Mouse (Mus musculus) forebrain, embryonic 13.5 days (tissue): ENCODE data around the gene Cfap97d2. TPM values are rescaled to one million over a fixed set of nuclear protein-coding genes. Genes with fewer than 3 reads are reported as not detected.
"Not testable (repeated sequence)": the region's sequence is repeated elsewhere in the genome, so short reads cannot be mapped to it uniquely, and the experiment has no call there.

Source experiments
- ATAC-seq: fragments of 200-750 bp; cut with Nextera tagmentation; 2 replicates; pipeline ENCODE4 v1.8.0; 2017
- H3K27ac ChIP-seq: fragments of 300-500 bp; sonication (generic); 2 replicates; pipeline ENCODE4 v1.5.1; 2015; ENCODE audit warnings: inconsistent platforms, mild to moderate bottlenecking, moderate library complexity
- H3K27me3 ChIP-seq: fragments of 300-500 bp; sonication (generic); 2 replicates; pipeline ENCODE4 v1.6.1; 2015; ENCODE audit warnings: mild to moderate bottlenecking, inconsistent platforms
- H3K36me3 ChIP-seq: fragments of 300-500 bp; sonication (generic); 2 replicates; pipeline ENCODE4 v1.6.1; 2015; ENCODE audit warnings: mild to moderate bottlenecking, inconsistent platforms; ENCODE audit not compliant: poor library complexity, severe bottlenecking
- H3K4me1 ChIP-seq: fragments of 300-500 bp; sonication (generic); 2 replicates; pipeline ENCODE4 v1.6.1; 2015; ENCODE audit warnings: inconsistent platforms
- H3K4me2 ChIP-seq: fragments of 300-500 bp; sonication (generic); 2 replicates; pipeline ENCODE4 v1.6.1; 2015; ENCODE audit warnings: inconsistent platforms, mild to moderate bottlenecking, moderate library complexity
- H3K4me3 ChIP-seq: fragments of 300-500 bp; sonication (generic); 2 replicates; pipeline ENCODE4 v1.5.1; 2015; ENCODE audit warnings: mild to moderate bottlenecking, inconsistent platforms
- H3K9ac ChIP-seq: fragments of 300-500 bp; sonication (generic); 2 replicates; pipeline ENCODE4 v1.6.1; 2015; ENCODE audit warnings: mild to moderate bottlenecking, inconsistent platforms
- H3K9me3 ChIP-seq: fragments of 300-500 bp; sonication (generic); replicated peaks from 2 replicates; pipeline ENCODE4 v1.6.1; 2016; ENCODE audit warnings: inconsistent platforms
- WGBS: fragments of 180-500 bp; shearing (Covaris S2); methylation state at CpG from one replicate; pipeline ENCODE4 v1.1.7; 2015; 5-methylcytosine and 5-hydroxymethylcytosine counted together
- polyA plus RNA-seq: library from polyadenylated mRNA; unstranded; fragments of >200 nt; fragmentation: Nextera tagmentation; extraction: Ambion mirVana; gene quantifications from 2 replicates; pipeline ENCODE4 v1.2.1, GENCODE M21; 2015

Gene Cfap97d2
- polyA plus RNA-seq, 1 experiment from 2014 or later: 1.4 TPM

DNA sequence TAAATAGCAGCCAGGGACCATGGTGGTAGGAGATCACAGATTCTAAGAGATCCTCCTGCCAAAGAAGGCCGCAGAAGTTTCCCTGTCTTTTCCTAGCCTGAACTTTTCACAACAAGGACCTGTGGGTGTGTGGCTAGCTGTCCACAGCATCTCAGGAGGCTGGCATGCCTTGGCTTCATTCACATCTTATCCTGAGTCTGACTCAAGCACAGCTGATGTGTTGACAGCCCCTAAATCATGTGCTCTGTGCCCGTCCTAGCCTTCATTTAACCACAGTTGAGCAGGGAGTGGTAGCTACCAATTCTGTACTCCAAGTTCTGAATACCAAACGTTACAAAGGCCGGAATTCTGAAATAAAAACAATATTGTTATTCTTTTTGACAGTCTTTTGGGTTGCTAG, 1.4 kb upstream of the Cfap97d2 start:
- Histone ChIP-seq H3K9ac (no peak overlapping the region), H3K27ac (no peak overlapping the region), H3K27me3 (no peaks in the 10 kb centered on the region), H3K9me3 (no peaks in the 10 kb centered on the region; the same call in 1 of the 2 replicates), H3K4me1 (peaks cover 11% of the 10 kb centered on the region), H3K4me3 (no peak overlapping the region), H3K4me2 (no peak overlapping the region), H3K36me3 (no peaks in the 10 kb centered on the region)
- ATAC-seq: no peak
- 95% methylated on average over 4 of the region's 4 CpGs for WGBS

DNA sequence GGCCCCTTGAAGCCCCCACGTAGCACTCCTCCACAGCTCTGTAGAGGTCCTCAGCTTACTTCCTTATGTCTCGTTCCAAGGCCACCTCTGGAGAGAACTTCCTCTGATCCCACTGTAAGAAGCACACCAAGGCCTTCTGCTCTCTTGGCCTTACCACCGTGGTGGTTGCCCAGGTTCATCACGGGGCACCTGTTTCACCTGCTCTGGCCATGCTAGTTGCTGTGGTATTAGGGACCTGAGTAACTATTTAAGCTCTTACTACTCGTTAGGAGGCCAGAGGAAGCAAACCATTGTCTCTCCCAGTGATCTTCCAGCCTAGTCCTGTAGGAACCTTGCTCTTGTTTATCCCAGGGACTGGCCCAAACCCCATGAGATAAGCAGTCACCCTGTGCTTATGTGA, 1.2 kb downstream of the Cfap97d2 start:
- Histone ChIP-seq H3K9me3 (no peaks in the 10 kb centered on the region; the same call in 1 of the 2 replicates), H3K4me2 (no peak overlapping the region), H3K4me3 (no peak overlapping the region), H3K4me1 (peaks cover 11% of the 10 kb centered on the region), H3K36me3 (no peaks in the 10 kb centered on the region), H3K27ac (no peak overlapping the region), H3K9ac (no peak overlapping the region), H3K27me3 (no peaks in the 10 kb centered on the region)
- no peak for ATAC-seq
- WGBS: 84% methylated on average over 5 of the region's 5 CpGs

DNA sequence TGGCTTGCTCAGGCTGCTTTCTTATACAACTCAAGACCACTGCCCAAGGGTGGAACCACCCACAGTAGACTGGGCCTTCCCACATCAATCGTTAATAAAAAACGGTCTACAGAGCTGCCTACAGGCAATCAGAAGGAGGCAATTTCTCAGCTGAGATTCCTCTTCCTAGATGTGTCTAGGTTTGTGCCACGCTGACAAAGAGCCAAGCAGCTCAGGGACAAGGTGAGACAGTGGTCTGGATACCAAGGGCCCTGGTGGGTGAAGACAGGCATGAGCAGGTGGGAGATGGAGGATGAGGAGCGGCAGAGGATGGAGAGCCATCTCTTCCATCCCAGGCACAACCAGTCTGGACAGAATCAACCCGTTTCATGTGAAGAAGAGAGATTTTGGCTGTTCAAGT, 2.8 kb downstream of the Cfap97d2 start:
- WGBS: 95% methylated on average over 5 of the region's 5 CpGs
- no peak overlapping the region for H3K4me3 ChIP-seq
- ATAC-seq: no peak

DNA sequence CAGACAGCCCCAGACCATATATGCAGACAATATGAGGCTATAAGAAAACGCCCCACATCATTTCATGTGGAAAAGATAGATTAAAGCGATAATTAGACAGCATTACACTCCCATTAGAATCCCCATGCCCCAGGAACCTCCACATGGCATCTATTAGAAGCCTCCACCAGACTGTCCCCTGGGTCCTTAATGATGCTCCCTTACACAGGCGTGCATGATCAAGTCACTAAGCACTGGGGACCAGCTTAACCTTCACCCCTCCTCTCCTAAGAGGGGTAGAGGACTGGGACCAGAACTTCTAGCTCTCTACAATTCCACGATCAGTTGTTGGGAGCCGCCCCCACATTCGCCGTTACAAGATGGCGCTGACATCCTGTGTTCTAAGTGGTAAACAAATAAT, 13.3 kb downstream of the Cfap97d2 start:
- no peak overlapping the region for H3K4me2 ChIP-seq
- H3K4me3 ChIP-seq: no peak overlapping the region
- H3K36me3 ChIP-seq: no peaks in the 10 kb centered on the region
- H3K27me3 ChIP-seq: no peaks in the 10 kb centered on the region
- WGBS: 93% methylated on average over 8 of the region's 8 CpGs
- no peak overlapping the region for H3K27ac ChIP-seq
- H3K9ac ChIP-seq: no peak overlapping the region
- no peak for ATAC-seq
- no peaks in the 10 kb centered on the region for H3K4me1 ChIP-seq
- H3K9me3 ChIP-seq: no peaks in the 10 kb centered on the region

More for the DNA sequence above, 2.8 kb downstream of the Cfap97d2 start:
- Histone ChIP-seq H3K27ac (no peak overlapping the region), H3K36me3 (no peaks in the 10 kb centered on the region), H3K9me3 (no peaks in the 10 kb centered on the region; the same call in 1 of the 2 replicates), H3K9ac (no peak overlapping the region), H3K4me1 (peaks cover 11% of the 10 kb centered on the region), H3K4me2 (no peak overlapping the region), H3K27me3 (no peaks in the 10 kb centered on the region)

DNA sequence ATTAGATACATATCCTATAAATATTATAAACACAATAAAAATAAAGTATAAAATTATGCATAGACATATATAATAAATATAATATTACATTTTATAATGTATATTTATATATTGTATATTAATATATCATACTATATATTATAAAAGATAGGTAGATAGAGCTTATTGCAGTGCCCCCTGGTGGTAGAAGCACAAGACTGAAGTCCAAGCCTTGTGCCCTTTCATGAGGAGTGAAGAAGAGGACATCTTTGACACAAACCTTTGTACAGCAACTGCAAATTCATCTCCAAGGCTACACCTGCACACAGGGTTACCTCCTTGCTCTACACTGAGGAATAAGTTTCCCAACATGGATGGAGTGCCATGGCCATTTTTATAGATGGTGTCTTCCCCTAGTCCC, 20.0 kb downstream of the Cfap97d2 start:
- Histone ChIP-seq H3K36me3 (no peaks in the 10 kb centered on the region), H3K27ac (no peak overlapping the region), H3K4me1 (0 out of 2 replicates have a peak, but pooled peaks cover 5% of the 10 kb centered on the region), H3K4me2 (no peak overlapping the region), H3K27me3 (no peaks in the 10 kb centered on the region), H3K9ac (no peak overlapping the region), H3K9me3 (no peaks in the 10 kb centered on the region), H3K4me3 (no peak overlapping the region)
- no peak for ATAC-seq

DNA sequence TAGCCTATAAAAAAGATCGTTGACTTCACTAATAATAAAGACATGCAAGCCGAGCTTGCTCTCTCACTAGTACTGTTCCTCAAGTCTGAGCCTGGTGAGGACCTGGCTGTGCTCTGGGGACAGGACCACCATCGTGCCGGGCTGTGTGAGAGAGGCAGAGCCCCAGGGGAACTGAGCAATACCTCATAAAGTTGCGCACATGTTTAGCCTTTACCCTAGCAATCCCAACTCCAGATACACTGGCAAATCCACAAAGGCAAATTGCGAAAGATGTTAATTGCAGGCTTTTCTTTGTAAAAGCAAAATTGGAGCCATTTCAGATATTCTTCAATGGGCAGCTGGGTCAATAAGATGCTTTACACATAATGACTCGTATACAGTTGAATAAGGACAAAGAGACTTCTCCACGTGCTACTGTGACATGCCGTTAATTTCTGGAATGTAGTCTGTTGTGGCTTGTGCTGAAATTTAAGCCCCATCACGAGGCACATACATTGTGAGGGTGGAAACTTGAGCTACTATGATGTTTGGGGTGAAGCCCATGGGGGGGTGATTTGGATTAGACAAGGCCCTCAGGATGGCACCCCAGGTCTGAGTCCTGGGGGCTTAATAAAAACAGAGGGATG, 21.9 kb downstream of the Cfap97d2 start:
- WGBS: 56% methylated on average over 10 of the region's 10 CpGs
- Histone ChIP-seq H3K9me3 (no peaks in the 10 kb centered on the region), H3K4me2 (no peak overlapping the region), H3K9ac (no peak overlapping the region), H3K36me3 (no peaks in the 10 kb centered on the region), H3K27ac (no peak overlapping the region), H3K4me1 (0 out of 2 replicates have a peak, but pooled peaks cover 5% of the 10 kb centered on the region), H3K4me3 (no peak overlapping the region), H3K27me3 (no peaks in the 10 kb centered on the region)
- ATAC-seq: no peak

DNA sequence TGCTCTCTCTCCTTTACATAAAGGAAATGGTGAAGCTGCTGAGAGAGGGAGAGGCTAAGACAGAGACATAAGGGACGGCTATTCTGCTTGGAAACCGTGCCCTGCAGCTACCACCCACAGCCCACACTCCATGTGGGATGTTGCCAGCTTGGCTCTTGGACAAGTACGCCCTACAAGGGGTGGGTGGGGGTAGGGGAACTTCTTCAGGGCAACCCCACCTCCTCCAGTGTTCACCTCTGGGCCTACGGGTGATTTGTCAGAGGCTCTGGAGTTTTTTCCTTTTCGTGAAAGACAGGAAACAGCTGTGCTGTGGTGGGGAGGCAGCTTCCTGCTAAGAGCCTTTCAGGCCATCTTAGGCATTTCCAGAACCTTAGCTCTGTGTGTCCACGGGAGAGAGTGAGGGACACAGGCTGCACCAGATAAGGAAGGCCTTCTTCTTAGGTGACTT, 34.7 kb downstream of the Cfap97d2 start:
- no peak overlapping the region for H3K27ac ChIP-seq
- H3K4me2 ChIP-seq: no peak overlapping the region
- 53% methylated on average over 6 of the region's 6 CpGs for WGBS
- no peaks in the 10 kb centered on the region for H3K27me3 ChIP-seq
- no peak overlapping the region for H3K4me3 ChIP-seq
- H3K9me3 ChIP-seq: no peaks in the 10 kb centered on the region
- ATAC-seq: no peak
- no peak overlapping the region for H3K9ac ChIP-seq
- no peaks in the 10 kb centered on the region for H3K4me1 ChIP-seq
- no peaks in the 10 kb centered on the region for H3K36me3 ChIP-seq

DNA sequence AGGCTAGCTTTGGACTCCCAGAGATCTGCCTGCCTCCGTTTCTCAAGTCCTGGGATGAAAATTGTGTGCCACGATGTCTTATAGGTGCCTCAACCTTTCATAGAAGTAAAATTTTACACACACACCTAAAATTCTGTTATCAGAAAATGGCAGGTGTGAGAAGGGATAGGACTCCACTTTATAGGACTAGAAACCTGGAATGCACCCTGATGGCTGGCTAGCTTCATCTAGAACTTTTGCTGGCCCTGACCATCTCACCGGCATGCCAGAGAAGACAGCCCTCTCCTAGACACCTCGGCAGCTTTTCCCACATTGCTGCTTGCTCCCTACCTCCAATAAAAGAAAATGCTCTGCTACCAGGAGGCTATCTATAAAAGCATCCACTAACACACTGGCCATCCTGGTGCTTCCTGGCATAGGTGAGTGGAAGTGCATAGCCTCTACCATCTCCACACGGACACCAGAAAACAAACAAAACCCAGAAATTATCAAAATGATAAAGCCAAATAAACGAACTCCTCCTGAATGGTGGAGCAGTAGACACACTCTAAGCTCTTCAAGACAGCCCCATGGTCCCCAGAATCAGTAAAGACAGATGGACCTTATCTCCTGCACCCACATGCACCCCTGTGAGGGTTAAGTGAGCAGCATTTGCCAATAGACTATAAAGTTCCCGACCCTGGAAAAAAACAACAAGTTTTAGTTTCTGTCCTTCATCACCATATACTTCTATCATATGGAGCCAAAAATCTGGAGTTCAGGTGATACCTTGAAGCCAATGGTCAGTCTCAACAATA, 35.3 kb downstream of the Cfap97d2 start:
- Histone ChIP-seq H3K4me2 (no peak overlapping the region), H3K36me3 (no peaks in the 10 kb centered on the region), H3K27ac (no peak overlapping the region), H3K9me3 (no peaks in the 10 kb centered on the region), H3K4me1 (no peaks in the 10 kb centered on the region), H3K4me3 (no peak overlapping the region), H3K27me3 (no peaks in the 10 kb centered on the region), H3K9ac (no peak overlapping the region)
- ATAC-seq: no peak
- WGBS: 89% methylated on average over 7 of the region's 7 CpGs

DNA sequence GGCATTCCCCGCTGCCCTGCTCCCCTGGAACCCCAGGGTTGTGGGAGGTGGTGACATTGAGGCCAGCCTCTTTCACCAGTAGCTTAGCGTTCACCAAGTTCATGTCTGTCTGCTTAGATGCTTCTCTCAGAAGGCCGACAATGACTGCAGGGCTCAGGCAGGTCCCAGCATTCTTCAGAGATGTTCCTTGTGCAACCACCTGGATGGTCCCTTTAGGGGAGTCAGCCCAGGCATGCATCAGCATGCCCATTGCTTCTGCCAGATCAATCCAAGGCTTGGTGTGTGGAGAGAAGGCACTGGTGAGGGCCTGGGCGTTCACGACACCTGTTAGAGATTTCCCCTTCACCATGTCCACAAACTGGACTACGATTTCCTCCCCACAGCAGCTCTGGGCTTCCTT, 40.5 kb downstream of the Cfap97d2 start:
- not testable (repeated sequence) for H3K36me3 ChIP-seq, H3K4me3 ChIP-seq
- 92% methylated on average over 5 of the region's 6 CpGs for WGBS

DNA sequence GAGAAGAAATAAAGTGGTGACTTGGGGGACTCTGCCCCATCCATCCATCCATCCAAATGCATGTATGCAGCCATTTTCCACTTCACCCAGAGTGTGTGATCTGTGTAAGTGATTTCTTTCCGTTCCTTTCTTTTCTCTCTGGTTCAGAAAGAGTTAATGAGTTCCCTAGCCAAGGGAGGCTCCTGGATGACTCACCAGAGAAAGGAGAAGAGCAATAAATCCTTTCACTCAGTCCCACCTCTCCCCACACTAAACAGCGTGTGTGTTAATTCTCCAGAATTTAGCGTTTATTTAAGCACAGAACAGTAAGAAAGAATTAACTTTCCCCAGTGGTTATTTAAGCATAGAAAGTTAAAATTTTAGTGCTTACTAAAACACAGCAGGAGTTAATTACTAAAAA, 41.9 kb downstream of the Cfap97d2 start:
- Histone ChIP-seq H3K27ac (no peak overlapping the region), H3K4me2 (no peak overlapping the region), H3K9me3 (no peaks in the 10 kb centered on the region), H3K4me3 (no peak overlapping the region), H3K9ac (no peak overlapping the region), H3K27me3 (no peaks in the 10 kb centered on the region), H3K36me3 (no peaks in the 10 kb centered on the region), H3K4me1 (no peaks in the 10 kb centered on the region)
- no peak for ATAC-seq
- 34% methylated on average over 3 of the region's 3 CpGs for WGBS

More for the DNA sequence above, 40.5 kb downstream of the Cfap97d2 start:
- H3K9me3 ChIP-seq, H3K27ac ChIP-seq, H3K27me3 ChIP-seq, H3K4me1 ChIP-seq, H3K9ac ChIP-seq, H3K4me2 ChIP-seq, ATAC-seq: not testable (repeated sequence)

DNA sequence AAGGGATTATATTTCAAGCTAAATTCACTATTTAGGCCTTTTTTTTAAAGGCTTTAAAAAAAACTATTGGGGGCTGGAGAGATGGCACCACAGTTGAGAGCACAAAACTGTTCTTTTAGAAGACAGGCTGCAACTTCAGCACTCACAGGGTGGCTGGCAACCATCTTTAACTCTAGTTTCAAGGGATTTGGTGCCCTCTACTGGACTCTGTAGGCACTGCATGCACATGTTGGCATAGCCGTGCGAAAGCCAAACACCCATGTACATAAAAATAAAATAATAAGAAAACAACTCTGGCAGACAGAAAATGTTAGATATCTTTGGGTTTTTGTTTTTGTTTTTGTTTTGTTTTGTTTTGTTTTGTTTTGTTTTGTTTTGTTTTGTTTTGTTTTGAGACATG, 48.0 kb downstream of the Cfap97d2 start:
- Histone ChIP-seq H3K4me2 (no peak overlapping the region), H3K4me3 (no peak overlapping the region), H3K36me3 (no peaks in the 10 kb centered on the region), H3K27ac (no peak overlapping the region), H3K27me3 (no peaks in the 10 kb centered on the region), H3K9me3 (no peaks in the 10 kb centered on the region), H3K9ac (no peak overlapping the region), H3K4me1 (peaks cover 13% of the 10 kb centered on the region)
- 27% methylated on average over 2 of the region's 2 CpGs for WGBS
- no peak for ATAC-seq

DNA sequence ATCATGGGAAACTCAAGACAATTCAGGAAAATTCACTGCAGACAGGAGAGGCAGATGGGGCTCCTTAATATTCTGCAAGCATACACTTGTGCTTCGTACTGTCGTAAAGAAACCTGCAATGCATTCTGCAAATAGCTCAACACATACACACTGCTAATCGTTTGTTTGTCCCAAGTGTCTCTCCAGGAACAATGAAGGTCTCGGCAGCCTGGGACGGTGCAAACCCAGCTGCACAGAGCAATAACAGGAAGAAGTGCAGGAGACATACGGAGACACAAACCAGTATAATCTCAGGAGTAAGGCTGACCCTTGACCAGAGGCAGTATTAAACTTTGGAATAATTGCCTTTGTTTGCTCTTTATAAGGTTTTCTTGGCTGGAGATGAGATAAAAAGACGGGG, 50.8 kb downstream of the Cfap97d2 start:
- no peaks in the 10 kb centered on the region for H3K27me3 ChIP-seq
- no peak overlapping the region for H3K4me2 ChIP-seq
- no peak overlapping the region for H3K9ac ChIP-seq
- no peak overlapping the region for H3K4me3 ChIP-seq
- H3K9me3 ChIP-seq: no peaks in the 10 kb centered on the region
- no peak for ATAC-seq
- 55% methylated on average over 7 of the region's 7 CpGs for WGBS
- H3K36me3 ChIP-seq: peaks cover 8% of the 10 kb centered on the region
- H3K27ac ChIP-seq: no peak overlapping the region
- peaks cover 22% of the 10 kb centered on the region for H3K4me1 ChIP-seq
